Mouse (Mus musculus) embryonic facial prominence, embryonic 11.5 days (tissue): ENCODE results near the gene Bbox1. TPM values are rescaled to one million over a fixed set of nuclear protein-coding genes. Genes with fewer than 3 reads are reported as not detected.

Experiments
- ATAC-seq: fragments of 200-750 bp; cut with Nextera tagmentation; replicated peaks from 2 replicates; pipeline ENCODE4 v1.8.0; 2017; ENCODE audit warnings: low read depth; ENCODE audit not compliant: insufficient number of reproducible peaks, low FRiP score, low TSS enrichment
- DNase-seq: peaks from one replicate; pipeline ENCODE4 v3.0.0-alpha.2; 2015; ENCODE audit warnings: low spot score
- H3K27ac ChIP-seq: fragments of 300-500 bp; sonication (generic); replicated peaks from 2 replicates; pipeline ENCODE4 v1.5.1; 2014; ENCODE audit warnings: mild to moderate bottlenecking, low read depth, low read length, control low read depth
- H3K27me3 ChIP-seq: fragments of 300-500 bp; sonication (generic); 2 replicates; pipeline ENCODE4 v1.6.1; 2014; ENCODE audit warnings: mild to moderate bottlenecking, low read length, moderate library complexity, mixed read lengths; ENCODE audit not compliant: control insufficient read depth, insufficient read depth
- H3K36me3 ChIP-seq: fragments of 300-500 bp; sonication (generic); replicated peaks from 2 replicates; pipeline ENCODE4 v1.6.1; 2014; ENCODE audit warnings: low read depth, mild to moderate bottlenecking, low read length, moderate library complexity, mixed read lengths; ENCODE audit not compliant: control insufficient read depth, insufficient read depth
- H3K4me1 ChIP-seq: fragments of 300-500 bp; sonication (generic); 2 replicates; pipeline ENCODE4 v1.6.1; 2014; ENCODE audit warnings: low read length, mixed read lengths; ENCODE audit not compliant: control insufficient read depth, insufficient read depth
- H3K4me2 ChIP-seq: fragments of 300-500 bp; sonication (generic); 2 replicates; pipeline ENCODE4 v1.6.1; 2014; ENCODE audit warnings: low read depth, mild to moderate bottlenecking, control low read depth, low read length, moderate library complexity
- H3K4me3 ChIP-seq: fragments of 300-500 bp; sonication (generic); 2 replicates; pipeline ENCODE4 v1.5.1; 2014; ENCODE audit warnings: low read depth, low read length, control low read depth
- H3K9ac ChIP-seq: fragments of 300-500 bp; sonication (generic); replicated peaks from 2 replicates; pipeline ENCODE4 v1.6.1; 2014; ENCODE audit warnings: mild to moderate bottlenecking, control low read depth, low read length
- H3K9me3 ChIP-seq: fragments of 300-500 bp; sonication (generic); replicated peaks from 2 replicates; pipeline ENCODE4 v1.6.1; 2016; ENCODE audit warnings: mild to moderate bottlenecking, low read length, inconsistent platforms, mixed read lengths; ENCODE audit not compliant: control insufficient read depth
- WGBS: fragments of 180-500 bp; shearing (Covaris S2); extraction: QIAGEN DNeasy Blood & Tissue Kit; methylation state at CpG from one replicate; pipeline ENCODE4 v1.1.7; 2014; 5-methylcytosine and 5-hydroxymethylcytosine counted together
- polyA plus RNA-seq: library from polyadenylated mRNA; unstranded; fragments of >200 nt; fragmentation: Nextera tagmentation; extraction: Ambion mirVana; gene quantifications from 2 replicates; pipeline ENCODE4 v1.2.1, GENCODE M21; 2014

Bbox1 gene
- polyA plus RNA-seq, 1 experiment from 2014 or later = 0.53 TPM

GRCm38 (mm10) chr2:110232252-110232651 is 82.1 kb downstream of the Bbox1 start:
- ATAC-seq (no peak), DNase-seq (no peak)
- Histone ChIP-seq H3K27me3 (no peaks in the 10 kb centered on the region), H3K27ac (no peak overlapping the region), H3K9me3 (no peaks in the 10 kb centered on the region), H3K4me1 (no peaks in the 10 kb centered on the region), H3K4me2 (no peak overlapping the region), H3K4me3 (no peak overlapping the region), H3K9ac (no peak overlapping the region), H3K36me3 (no peaks in the 10 kb centered on the region)
- WGBS = 84% methylated on average over 9 of the region's 9 CpGs

- H3K9me3 ChIP-seq = no peaks in the 10 kb centered on the region
- no peaks in the 10 kb centered on the region for H3K4me1 ChIP-seq
- H3K27ac ChIP-seq = no peak overlapping the region
- no peak overlapping the region for H3K9ac ChIP-seq
- H3K27me3 ChIP-seq = no peaks in the 10 kb centered on the region
- WGBS = 77% methylated on average over 4 of the region's 4 CpGs
- H3K36me3 ChIP-seq = no peaks in the 10 kb centered on the region
- DNase-seq = no peak
- no peak for ATAC-seq
- H3K4me3 ChIP-seq = no peak overlapping the region
- H3K4me2 ChIP-seq = no peak overlapping the region
These were observed 83.6 kb downstream of the Bbox1 start for GRCm38 (mm10) chr2:110230753-110231152.

DNA sequence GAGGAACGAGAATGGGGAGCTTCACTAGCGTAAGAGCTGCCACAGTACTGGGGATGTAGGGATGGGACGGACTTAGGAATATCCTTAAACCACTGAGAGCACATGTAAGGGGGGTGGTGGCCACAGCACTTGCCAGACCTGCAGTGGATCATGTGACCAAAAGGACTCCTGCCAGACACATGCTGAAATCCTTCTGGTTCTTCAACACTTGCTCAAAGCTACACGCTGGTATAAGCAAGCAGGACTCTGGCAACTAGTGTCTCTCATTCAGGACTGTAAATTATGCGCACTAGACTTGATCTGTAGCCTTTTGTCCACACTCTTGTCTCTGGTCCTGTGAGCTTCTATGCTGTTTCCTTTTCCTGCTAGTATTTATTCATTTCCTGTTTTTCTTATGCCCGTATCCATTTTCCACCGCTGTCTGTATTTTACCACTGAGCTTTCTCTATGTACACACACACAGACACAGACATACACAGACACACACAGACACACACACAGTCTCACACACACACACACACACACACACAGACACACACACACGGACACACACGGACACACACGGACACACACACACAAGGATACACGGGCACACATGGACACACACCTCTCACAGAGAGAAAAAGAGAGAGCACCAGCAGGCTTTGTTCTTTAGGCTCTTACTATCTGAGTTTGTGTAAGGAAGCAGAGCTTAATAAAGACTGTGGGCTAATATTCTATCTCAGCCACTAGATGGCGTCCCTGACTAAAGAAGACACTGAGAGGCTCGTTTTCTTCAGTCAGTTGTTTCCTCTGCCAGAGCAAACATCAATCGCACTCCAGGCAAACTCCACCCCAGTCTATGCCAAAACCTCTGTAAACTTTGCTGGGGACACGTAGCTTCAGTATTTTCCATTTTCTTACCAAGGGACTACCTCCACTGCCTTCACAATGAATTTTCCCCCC is 84.9 kb downstream of the Bbox1 start:
- no peaks in the 10 kb centered on the region for H3K27me3 ChIP-seq
- DNase-seq (peak; percentile 94), ATAC-seq (peak; percentile 68; the same call in 1 of the 2 replicates)

GRCm38 (mm10) chr2:110226421-110226820 is 87.9 kb downstream of the Bbox1 start:
- WGBS = 46% methylated on average over 4 of the region's 4 CpGs
- Histone ChIP-seq H3K4me3 (no peak overlapping the region), H3K9me3 (no peaks in the 10 kb centered on the region), H3K4me1 (no peaks in the 10 kb centered on the region), H3K4me2 (no peak overlapping the region), H3K36me3 (no peaks in the 10 kb centered on the region), H3K27ac (no peak overlapping the region), H3K9ac (no peak overlapping the region), H3K27me3 (no peaks in the 10 kb centered on the region)
- no peak for DNase-seq
- no peak for ATAC-seq

More for the DNA sequence above, 84.9 kb downstream of the Bbox1 start:
- no peak overlapping the region for H3K27ac ChIP-seq
- 37% methylated on average over 15 of the region's 15 CpGs for WGBS
- H3K4me2 ChIP-seq = no peak overlapping the region
- H3K9ac ChIP-seq = no peak overlapping the region
- no peak overlapping the region for H3K4me3 ChIP-seq
- no peaks in the 10 kb centered on the region for H3K4me1 ChIP-seq
- H3K36me3 ChIP-seq = no peaks in the 10 kb centered on the region
- no peaks in the 10 kb centered on the region for H3K9me3 ChIP-seq

DNA sequence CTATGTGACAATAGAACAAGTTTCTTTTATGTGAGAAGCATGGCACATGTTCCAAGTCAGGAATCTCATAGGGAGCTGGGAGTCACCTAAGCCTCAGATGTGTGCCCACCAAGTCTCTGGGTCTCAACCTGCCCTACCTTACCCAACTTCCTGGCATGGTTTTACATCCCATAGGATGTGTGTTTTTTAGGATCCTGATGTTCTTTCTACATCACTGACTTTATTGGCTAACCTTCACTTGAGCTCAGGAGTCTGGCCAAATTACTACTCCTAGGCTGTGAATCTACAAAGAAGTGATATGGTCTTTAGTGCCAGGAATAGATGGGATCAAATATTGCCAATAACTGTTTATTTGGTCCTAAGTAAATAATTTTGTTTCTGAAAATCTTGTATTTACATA is 88.4 kb downstream of the Bbox1 start:
- no peak for DNase-seq
- H3K4me2 ChIP-seq = no peak overlapping the region
- H3K36me3 ChIP-seq = no peaks in the 10 kb centered on the region
- H3K9ac ChIP-seq = no peak overlapping the region
- ATAC-seq = no peak
- no peak overlapping the region for H3K27ac ChIP-seq
- no peaks in the 10 kb centered on the region for H3K27me3 ChIP-seq
- H3K9me3 ChIP-seq = no peaks in the 10 kb centered on the region
- H3K4me3 ChIP-seq = no peak overlapping the region
- H3K4me1 ChIP-seq = no peaks in the 10 kb centered on the region

DNA sequence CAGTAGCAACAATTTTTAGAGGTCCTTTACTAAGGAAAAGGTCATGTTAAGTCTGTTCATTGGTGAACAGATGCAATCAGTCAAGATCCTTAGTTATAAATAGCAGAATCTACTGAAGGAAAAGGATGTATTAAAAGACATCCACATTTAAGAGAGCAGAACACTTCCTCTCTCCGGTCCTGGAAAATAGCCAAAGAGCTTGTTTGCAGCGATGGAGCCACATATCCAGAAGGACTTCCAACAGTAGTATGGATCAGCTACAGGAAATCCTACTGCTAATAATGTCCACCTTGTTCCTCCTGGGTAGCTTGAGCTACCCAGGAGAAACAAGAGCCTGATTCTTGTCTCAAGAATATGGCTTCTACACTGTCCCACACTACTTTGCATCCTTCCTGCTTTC is 91.6 kb downstream of the Bbox1 start:
- Histone ChIP-seq H3K9me3 (no peaks in the 10 kb centered on the region), H3K36me3 (no peaks in the 10 kb centered on the region), H3K4me2 (no peak overlapping the region), H3K27me3 (no peaks in the 10 kb centered on the region), H3K4me1 (no peaks in the 10 kb centered on the region), H3K27ac (no peak overlapping the region), H3K9ac (no peak overlapping the region), H3K4me3 (no peak overlapping the region)
- WGBS = 81% methylated on average over 2 of the region's 2 CpGs
- DNase-seq (no peak), ATAC-seq (no peak)

- Histone ChIP-seq H3K36me3 (no peaks in the 10 kb centered on the region), H3K4me3 (no peak overlapping the region), H3K4me2 (no peak overlapping the region), H3K9ac (no peak overlapping the region), H3K9me3 (no peaks in the 10 kb centered on the region), H3K4me1 (no peaks in the 10 kb centered on the region), H3K27me3 (no peaks in the 10 kb centered on the region), H3K27ac (no peak overlapping the region)
- no peak for ATAC-seq
- no peak for DNase-seq
- WGBS = 75% methylated on average over 1 of the region's 1 CpGs
These were observed 93.9 kb downstream of the Bbox1 start for GRCm38 (mm10) chr2:110220492-110220891.

DNA sequence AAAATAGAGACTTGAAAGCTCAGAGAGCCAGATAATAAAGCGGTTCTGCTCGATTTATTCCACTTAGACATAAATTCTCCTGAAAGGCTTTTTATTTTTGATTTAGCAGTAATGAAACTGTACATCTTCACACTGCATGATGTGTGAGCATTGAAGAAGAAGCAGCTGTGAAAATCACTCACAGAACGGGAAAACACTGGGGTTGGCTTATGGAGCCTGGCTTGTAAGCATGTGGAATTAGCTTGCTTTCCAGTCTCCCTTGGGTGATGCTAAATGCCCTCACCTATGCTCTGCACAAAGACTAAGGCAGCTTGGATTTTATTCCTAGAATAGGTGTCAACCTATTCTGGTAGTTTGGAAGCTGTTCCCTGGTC is 98.7 kb downstream of the Bbox1 start:
- 85% methylated on average over 3 of the region's 3 CpGs for WGBS
- Histone ChIP-seq H3K9me3 (no peaks in the 10 kb centered on the region), H3K9ac (no peak overlapping the region), H3K4me3 (no peak overlapping the region), H3K27me3 (no peaks in the 10 kb centered on the region), H3K27ac (no peak overlapping the region), H3K4me2 (no peak overlapping the region), H3K4me1 (no peaks in the 10 kb centered on the region), H3K36me3 (no peaks in the 10 kb centered on the region)
- ATAC-seq = no peak
- DNase-seq = no peak
